Mouse (Mus musculus) frontal cortex, postnatal 36 days (tissue): Measurements from ENCODE around the gene Mthfd2l.

Source experiments
- DNase-seq, 2 experiments: peaks; one replicate each; pipeline ENCODE4 v3.0.0; 2022; ENCODE audit warnings: low spot score in 2 of 2

Mthfd2l gene

GRCm38 (mm10) chr5:90949499-90949898, 18.6 kb downstream of the Mthfd2l start:
- DNase-seq = no peak

- peak; percentile 19 to 77 for DNase-seq
Observed at GRCm38 (mm10) chr5:90951475-90951874, 20.6 kb downstream of the Mthfd2l start.

GRCm38 (mm10) chr5:90952731-90953481, 22.0 kb downstream of the Mthfd2l start:
- no peak for DNase-seq

- DNase-seq = no peak
Observed at GRCm38 (mm10) chr5:90964316-90964715, 33.4 kb downstream of the Mthfd2l start.

- no peak for DNase-seq
Observed at GRCm38 (mm10) chr5:90964764-90965163, 33.8 kb downstream of the Mthfd2l start.

GRCm38 (mm10) chr5:90965386-90965785, 34.5 kb downstream of the Mthfd2l start:
- no peak for DNase-seq

GRCm38 (mm10) chr5:90977244-90977643, 46.3 kb downstream of the Mthfd2l start:
- peak; percentile 48 to 67 for DNase-seq

- DNase-seq = peak in 1 of 2 experiments; percentile 15
Observed at GRCm38 (mm10) chr5:90980297-90980696, 49.4 kb downstream of the Mthfd2l start.

GRCm38 (mm10) chr5:90987605-90988004, 56.7 kb downstream of the Mthfd2l start:
- DNase-seq = no peak

GRCm38 (mm10) chr5:90988149-90988548, 57.2 kb downstream of the Mthfd2l start:
- no peak for DNase-seq

- no peak for DNase-seq
Observed at GRCm38 (mm10) chr5:90988592-90988991, 57.7 kb downstream of the Mthfd2l start.

GRCm38 (mm10) chr5:90999942-91000341, 69.0 kb downstream of the Mthfd2l start:
- DNase-seq = no peak

GRCm38 (mm10) chr5:91015216-91015615, 84.3 kb downstream of the Mthfd2l start:
- no peak for DNase-seq

- no peak for DNase-seq
Observed at GRCm38 (mm10) chr5:91023114-91023513, 92.2 kb downstream of the Mthfd2l start.

- DNase-seq = no peak
Observed at GRCm38 (mm10) chr5:91027164-91027563, 96.2 kb downstream of the Mthfd2l start, which contains the start of gene Epgn. Epgn (plus strand) TSS chr5:91027464.

GRCm38 (mm10) chr5:91027840-91028239, 96.9 kb downstream of the Mthfd2l start:
- no peak for DNase-seq

GRCm38 (mm10) chr5:91030629-91031028, 99.7 kb downstream of the Mthfd2l start:
- DNase-seq = no peak

- no peak for DNase-seq
Observed at GRCm38 (mm10) chr5:91035341-91035740, 104.4 kb downstream of the Mthfd2l start.

- no peak for DNase-seq
Observed at GRCm38 (mm10) chr5:91036628-91037027, 105.7 kb downstream of the Mthfd2l start.

- DNase-seq = no peak
Observed at GRCm38 (mm10) chr5:91037756-91038155, 106.8 kb downstream of the Mthfd2l start.

GRCm38 (mm10) chr5:91038547-91038946, 107.6 kb downstream of the Mthfd2l start:
- no peak for DNase-seq

- DNase-seq = no peak
Observed at GRCm38 (mm10) chr5:91038963-91039362, 108.0 kb downstream of the Mthfd2l start.

- no peak for DNase-seq
Observed at GRCm38 (mm10) chr5:91047987-91048386, 117.1 kb downstream of the Mthfd2l start.

GRCm38 (mm10) chr5:91048397-91048796, 117.5 kb downstream of the Mthfd2l start:
- DNase-seq = no peak
